Mouse (Mus musculus) spleen, adult 18-20 months (tissue): Measurements from ENCODE around the gene Il4i1.

Experiments
- DNase-seq, 2 experiments: peaks; one replicate each; pipeline ENCODE4 v3.0.0; 2022; ENCODE audit warnings: mixed read lengths in 2 of 2

The Il4i1 gene

GRCm38 (mm10) chr7:44815721-44816469, at the start of gene Il4i1, which contains the start of gene Nup62:
TSS of gene Il4i1 (plus strand) at chr7:44816387.
TSS of gene Nup62 (plus strand) at chr7:44816088.
- peak; percentile 99 for DNase-seq

- DNase-seq: no peak
Measured at GRCm38 (mm10) chr7:44768129-44768528, 48.1 kb upstream of the Il4i1 start.

GRCm38 (mm10) chr7:44770046-44770578, 46.1 kb upstream of the Il4i1 start:
- DNase-seq: peak in 1 of 2 experiments; percentile 21

DNA sequence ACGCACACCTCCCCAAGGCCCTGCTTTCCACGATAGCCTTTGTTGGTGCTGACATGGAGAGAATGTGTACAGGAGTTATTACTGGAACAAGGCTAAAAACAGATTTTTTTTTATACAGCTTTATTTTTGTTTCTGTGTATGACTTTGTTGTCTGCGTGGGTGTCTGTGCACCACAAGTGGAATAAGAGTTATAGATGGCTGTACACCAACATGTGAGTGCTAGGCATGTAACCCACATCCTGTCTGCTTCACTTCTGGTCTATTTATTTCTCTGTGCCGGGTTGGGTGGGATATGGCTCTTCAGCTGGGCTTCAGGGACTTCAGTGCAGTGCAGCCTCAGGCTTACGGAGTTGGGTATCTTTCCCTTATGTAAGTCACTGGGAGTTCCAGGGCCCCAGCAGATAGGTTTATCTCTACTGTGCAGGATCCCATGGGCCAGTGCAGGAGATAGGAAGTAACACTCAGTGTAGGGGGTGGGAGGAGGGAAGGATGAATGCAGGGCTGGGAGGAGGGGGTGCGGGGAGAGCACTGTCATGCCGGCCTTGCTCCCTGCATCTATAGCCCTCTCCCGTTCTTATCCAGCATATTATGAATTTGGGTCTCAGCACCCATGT, 43.5 kb upstream of the Il4i1 start:
- no peak for DNase-seq

- no peak for DNase-seq
Measured at GRCm38 (mm10) chr7:44776849-44777498, 39.2 kb upstream of the Il4i1 start.

DNA sequence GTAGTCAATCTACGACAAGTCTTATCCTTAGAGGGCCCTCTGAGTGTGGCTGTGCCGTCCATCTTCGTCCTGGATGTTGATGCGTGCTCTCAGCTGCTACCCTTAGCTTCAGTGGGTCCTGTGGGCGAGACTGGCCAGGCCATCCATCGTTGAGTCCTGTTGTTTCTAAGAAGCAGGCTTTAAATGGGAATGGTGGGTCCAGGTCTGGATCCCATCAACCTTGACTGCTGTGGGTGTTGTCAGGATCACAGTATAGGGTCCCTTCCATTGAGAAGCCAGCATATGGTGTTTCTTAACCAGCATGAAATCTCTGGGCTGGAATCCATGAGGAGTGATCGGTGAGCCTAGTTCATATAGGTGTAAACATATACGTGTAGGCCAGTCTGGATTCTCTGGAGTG, 36.1 kb upstream of the Il4i1 start:
- DNase-seq: no peak

DNA sequence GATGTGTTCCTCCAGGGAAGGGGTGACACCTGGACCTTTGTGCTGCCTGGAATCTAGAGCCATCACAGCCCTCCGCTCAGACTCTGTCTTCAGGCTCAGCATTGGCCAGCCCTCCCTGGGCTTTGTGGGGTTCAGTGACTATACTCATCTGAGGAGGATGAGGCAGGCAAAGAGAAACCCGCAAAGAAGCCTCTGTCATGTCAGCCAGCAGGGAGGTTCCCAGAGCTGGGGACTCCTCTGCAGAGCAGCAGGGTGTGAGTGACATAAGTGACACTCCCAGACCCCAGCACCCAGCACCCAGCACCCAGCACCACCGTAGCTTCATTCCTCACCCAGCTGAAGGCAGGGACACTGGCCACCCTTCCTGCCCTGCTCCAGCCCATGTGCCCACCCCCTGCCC, 26.7 kb upstream of the Il4i1 start:
- no peak for DNase-seq

DNA sequence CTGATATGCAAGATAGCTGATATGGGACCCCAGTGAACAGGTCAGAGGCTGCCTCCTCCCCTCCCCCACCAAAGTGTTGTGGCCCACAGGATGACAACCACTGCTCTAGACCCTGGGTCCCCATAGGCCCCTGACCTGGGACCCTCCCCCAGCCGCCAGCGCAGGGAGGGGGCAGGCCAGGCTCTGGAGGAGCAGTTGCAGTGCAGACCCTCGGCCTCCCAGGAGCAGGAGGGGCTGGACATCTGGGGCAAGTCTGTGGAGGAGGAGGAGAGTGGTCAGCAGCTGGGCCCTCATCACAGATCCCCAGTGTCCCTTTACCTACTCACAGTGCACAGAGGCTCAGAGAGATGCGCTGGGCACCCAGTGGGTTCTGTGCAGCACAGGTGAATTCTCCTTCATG, 26.1 kb upstream of the Il4i1 start:
- DNase-seq: no peak

- DNase-seq: no peak
Measured at GRCm38 (mm10) chr7:44792781-44793180, 23.4 kb upstream of the Il4i1 start.

DNA sequence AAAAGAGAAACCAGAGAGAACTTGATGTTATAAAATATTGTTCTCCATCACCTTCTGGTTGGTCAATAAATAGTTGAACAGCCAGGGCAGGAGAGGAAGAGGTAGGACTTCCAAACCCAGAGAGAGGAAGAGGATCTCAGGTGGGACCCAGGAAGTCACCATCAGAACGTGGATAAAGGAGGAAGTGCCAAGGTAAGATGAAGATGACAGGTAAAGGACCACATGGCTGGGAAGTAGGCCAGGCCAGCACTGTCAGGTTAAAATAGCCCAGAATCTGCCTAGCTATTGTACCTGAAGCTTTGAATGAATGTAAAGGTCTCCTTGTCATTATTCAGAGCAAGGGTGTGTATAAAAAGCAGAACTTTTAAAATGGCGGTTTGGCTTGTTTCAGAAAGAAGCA, 7.3 kb upstream of the Il4i1 start:
- DNase-seq: no peak

GRCm38 (mm10) chr7:44809466-44809865, 6.7 kb upstream of the Il4i1 start:
- no peak for DNase-seq

DNA sequence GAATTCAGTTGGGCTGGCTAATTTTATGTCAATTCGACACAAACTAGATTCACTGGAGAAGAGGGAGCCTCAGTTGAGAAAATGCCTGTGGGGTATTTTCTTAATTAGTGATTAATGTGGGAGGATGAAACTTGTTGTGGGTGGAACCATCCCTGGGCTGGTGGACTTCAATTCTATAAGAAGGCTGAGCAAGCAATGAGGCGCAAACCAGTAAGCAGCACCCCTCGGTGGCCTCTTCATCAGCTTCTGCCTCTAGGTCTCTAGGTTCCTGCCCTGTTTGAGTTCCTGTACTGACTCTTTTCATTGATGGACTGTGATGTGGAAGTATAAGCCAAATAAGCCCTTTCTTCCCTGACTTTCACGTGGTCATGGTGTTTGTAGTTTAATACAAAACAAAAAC, 5.8 kb upstream of the Il4i1 start:
- DNase-seq: no peak

DNA sequence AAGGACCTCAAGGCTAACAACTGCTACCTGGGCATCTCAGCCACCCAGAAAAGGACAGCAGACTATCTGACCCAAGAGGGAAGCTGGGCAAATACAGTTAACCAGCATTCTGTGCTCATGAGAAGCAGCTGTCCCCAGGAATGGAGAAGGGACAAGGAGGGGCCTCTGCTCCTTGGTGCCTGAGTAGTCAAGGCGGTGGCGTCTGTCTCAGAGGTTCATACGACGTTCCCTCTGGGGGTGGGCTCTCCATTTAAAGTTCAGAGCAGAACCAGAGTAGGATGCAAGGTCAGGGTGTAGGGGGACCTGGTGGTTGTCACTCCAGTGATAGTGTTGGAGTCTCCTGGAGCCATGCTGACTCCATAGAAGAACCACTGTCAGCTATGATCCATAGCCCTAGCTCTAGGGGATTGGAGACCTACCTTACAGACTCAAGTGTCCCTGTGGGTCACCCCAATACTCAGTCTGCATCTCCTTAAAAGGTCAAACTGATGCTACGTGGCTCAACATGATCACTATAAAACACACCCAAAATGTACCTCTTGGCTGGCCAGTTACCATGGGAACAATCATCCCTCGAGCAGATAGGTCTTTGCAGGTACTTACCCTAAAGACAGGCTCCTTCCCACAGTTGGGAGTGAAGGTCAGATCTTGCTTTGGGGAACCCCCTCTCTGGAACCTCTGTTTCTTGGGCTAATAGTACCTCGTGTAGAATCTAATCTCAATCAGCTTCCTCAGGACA, 5.2 kb upstream of the Il4i1 start:
- DNase-seq: peak in 1 of 2 experiments; percentile 2

DNA sequence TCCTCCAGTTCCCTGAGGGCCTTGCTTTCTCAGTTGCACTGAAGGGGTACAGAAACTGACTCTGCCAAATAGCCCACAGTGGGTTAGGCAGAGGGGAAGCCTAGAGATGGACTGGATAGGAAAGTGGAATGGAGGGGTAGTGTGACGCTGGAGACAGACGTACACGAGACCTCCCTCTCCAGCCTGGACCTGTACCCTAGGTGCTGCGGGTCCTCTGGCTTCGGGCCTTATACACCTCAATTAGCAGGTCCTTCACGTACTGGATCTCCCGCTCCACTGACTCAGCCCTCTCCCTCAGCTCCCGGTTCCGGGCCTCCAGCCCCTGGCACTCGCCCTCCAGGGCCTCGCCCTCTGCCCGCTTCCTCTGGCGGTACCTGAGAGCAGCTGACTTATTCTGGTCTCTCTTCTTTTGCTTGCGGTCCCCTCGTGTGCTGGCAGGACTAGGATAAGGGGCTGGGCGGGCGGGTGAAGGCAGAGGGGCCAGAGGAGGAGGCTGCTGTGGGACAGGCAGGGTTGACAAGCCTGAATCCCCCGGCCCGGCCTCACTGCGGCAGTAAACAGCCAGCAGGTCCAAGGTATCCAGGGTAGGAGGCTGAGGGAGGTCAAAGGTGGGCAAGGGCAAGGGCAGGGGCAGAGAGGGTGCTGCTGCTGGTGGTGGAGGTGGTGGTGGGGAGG, 3.4 kb upstream of the Il4i1 start:
- peak in 1 of 2 experiments; percentile 4 for DNase-seq

DNA sequence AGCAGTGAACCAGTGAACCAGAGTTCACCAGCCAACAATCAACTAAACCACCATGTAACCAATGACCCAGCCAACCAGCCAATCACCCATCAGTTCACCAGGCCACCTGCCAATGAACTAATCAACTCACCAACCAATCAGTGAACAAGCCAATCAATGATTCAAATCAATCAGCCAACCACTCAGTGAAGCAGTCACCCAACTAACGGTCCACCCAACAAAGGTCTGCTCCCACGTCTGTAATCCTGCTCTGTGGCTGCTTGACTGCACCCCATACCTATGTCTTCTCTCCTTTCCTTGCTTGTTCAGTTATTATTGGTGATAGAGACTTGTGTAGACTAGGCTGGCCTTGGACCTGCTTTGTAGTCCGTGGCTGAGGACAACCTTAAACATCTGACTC, 2.2 kb upstream of the Il4i1 start:
- no peak for DNase-seq

GRCm38 (mm10) chr7:44814423-44814822, 1.8 kb upstream of the Il4i1 start:
- no peak for DNase-seq

- peak in 1 of 2 experiments; percentile 34 for DNase-seq
Measured at GRCm38 (mm10) chr7:44814952-44815553, 1.1 kb upstream of the Il4i1 start.

DNA sequence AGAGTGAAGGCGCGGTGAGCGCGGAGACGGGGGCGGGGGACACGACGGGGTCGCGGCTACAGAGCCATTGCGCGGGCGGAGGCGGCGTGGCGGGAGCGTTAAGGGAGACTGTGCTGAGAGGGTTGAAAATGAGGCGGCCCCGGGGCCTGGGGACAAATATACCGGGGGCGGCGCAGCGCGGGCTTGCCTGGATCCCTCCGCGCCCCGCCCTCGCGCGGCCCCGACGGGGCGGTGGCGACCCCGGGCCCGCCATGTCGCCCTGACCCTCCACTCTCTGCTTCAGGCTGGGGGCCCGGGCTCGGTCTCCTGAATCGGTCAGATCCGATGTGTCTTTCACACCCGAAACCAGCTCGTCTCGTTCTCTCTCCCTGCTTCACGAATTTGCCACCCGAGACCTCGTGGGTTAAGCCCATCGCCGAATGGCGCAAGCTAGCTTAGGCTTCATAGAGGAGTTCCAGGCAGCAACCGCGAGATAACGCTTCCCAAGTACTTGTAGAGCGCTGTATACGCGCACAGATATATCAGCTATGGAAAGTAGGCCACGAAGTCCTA, 359 bp downstream of the Il4i1 start, which contains the start of gene Atf5:
Gene Atf5 (minus strand): TSS at position 189 of the 552 bp plus-strand sequence.
- DNase-seq: no peak

GRCm38 (mm10) chr7:44817441-44817840, 1.3 kb downstream of the Il4i1 start:
- no peak for DNase-seq

- DNase-seq: peak in 1 of 2 experiments; percentile 2
Measured at GRCm38 (mm10) chr7:44818164-44818563, 2.0 kb downstream of the Il4i1 start.

DNA sequence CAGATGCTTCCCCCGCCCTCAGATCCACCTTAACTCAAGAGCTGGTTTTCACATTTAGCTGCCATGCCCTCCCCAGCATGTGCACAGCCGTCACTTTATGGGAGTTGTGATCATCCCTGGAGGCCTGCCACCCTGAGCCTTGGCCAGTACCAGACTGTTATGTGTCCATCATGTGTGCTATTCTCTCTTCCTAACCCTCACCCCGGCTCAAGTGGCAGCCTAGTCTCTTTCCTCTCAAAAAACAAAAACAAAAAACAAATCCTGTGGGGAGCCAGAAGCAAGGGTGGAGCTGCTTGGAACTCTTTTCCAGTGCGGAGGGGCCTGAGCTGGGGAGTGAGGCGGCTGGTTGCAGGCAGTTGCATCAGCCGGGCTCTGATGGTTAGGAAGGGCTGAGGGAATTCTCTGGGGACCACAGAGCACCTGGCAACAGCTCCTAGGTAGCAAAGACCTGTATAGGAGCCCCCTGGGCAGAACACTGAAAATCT, 2.6 kb downstream of the Il4i1 start:
- DNase-seq: no peak
